Mouse (Mus musculus): Measurements from ENCODE around the gene Usp30. TPM values are rescaled to one million over a fixed set of nuclear protein-coding genes. Genes with fewer than 3 reads are reported as not detected.

The Usp30 gene
- polyA plus RNA-seq (2012; rRNA removed), result 6.8 and 8.5 TPM in 2 replicates

DNA sequence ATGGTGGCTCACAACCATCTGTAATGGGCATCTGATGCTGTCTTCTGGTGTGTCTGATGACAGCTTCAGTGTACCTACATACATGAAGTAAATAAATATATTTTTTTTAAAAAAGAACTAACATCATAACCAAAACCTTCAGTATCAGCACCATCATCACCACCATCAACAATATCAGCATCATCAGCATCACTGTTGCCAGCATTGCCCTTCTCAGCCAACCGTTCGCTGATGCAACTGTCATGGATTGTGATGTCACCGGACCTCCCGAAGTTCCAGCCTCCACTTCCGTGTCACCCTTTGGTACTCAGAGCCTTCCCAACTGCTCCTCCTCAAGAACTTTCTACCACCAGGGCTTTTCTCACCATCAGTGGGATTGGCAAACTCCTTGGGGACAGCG is at the start of gene Usp30:
Gene Usp30 (plus strand): TSS at position 301 of the 400 bp plus-strand sequence.

DNA sequence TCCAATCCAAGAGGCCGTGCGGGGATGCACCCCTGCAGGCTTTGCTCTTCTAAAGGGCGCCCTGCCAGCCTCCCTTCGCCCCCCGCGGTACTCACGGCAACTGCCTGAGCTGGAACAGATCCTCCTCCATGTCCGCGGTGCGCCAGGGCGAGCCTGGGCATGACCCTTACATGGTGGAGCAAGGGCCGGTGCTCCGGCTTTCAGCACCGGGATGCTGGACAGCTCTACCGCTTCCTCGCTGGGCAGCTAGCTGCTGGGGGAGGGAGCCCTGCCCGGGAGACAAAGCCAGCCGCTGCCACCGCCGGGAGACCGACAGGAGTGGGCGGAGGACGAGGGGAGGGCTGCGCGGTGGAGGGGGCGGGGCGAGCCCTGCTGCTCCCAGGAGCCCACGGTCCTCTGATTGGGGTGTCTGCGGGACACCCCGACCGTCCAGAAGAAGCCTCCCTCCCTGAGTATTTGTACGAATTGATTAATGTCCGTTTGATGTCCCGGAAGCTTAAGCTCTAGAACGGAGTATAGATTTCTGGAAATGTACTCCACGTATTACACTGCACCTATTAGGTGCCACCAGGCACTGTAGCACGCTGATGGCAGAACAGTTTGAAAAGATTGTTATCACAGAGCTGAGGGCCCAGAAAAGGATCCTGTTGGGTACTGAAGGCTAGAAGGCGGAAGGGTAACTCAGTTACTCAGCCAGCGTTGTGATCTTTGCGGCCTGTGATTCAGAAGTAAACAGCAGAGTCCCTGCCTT is 26.0 kb downstream of the Usp30 start, which contains the start of gene Svop:
Gene Svop (minus strand): TSS at position 514 of the 751 bp plus-strand sequence.

DNA sequence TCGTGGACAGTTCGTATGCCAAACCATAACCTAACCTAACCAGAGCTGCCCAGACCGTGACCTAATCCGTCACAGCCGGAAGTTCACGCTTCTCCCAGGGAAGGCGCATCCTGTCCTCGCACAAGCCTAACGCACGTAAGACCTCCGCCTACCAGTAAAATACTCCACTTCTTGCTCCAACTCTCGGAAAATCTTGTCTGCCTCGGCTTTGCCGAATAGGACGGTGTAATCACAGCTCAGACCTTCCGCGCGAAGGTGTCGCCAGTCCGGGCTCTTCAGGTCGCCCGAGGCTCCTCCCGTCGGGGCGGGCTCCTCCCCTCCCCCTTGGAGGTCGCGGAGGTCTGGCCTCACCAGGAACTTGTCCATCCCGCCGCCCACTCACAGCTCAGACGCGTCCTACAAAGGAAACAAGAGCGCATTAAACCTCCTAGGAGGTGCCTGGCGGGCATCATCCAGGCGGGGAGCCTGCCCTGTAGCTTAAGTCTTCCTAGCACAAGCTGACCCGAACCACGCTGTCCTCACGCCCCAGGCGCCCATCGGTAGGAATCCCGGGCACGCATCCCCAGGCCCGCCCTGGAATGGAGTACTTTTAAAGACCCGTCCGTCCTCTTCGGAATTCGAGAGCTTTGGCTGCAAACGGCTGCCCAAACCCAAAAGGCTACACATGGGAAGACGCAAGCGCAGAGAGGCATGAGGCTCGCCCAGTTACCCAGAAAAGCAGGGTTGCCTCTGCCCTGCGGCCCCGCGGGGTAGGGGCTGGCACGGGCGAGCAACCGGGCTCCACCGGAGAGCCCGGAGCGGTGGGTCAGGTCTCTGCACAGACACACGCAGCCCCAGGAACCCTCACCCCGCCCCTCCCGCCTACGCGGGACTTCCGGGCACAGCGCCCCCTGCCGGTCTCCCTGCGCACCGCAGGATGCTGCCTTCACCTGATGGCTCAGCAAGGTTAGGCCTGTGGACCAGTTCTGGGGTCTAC is 62.4 kb downstream of the Usp30 start, which contains the start of gene Alkbh2:
Gene Alkbh2 (minus strand): TSS at position 845 of the 976 bp plus-strand sequence.

DNA sequence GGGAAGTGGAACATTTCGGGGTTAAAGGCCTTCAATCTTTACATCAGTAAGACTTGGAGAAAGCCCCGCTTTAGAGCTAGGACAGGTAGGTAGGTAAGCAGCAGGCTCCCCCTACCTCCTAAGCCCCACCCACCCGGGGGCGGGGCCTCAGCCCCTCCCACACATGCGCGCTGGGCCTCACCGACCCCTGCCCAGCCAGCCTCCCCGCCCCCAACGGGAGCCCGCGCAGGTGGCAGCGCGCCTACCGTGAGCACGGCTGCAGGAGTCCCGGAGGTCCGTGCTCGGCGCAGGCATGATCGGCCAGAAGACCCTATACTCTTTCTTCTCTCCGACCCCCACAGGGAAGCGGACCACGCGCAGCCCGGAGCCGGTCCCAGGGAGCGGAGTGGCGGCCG is 64.9 kb downstream of the Usp30 start, which contains the start of gene Ung:
Gene Ung (plus strand): TSS at position 176 of the 395 bp plus-strand sequence.

DNA sequence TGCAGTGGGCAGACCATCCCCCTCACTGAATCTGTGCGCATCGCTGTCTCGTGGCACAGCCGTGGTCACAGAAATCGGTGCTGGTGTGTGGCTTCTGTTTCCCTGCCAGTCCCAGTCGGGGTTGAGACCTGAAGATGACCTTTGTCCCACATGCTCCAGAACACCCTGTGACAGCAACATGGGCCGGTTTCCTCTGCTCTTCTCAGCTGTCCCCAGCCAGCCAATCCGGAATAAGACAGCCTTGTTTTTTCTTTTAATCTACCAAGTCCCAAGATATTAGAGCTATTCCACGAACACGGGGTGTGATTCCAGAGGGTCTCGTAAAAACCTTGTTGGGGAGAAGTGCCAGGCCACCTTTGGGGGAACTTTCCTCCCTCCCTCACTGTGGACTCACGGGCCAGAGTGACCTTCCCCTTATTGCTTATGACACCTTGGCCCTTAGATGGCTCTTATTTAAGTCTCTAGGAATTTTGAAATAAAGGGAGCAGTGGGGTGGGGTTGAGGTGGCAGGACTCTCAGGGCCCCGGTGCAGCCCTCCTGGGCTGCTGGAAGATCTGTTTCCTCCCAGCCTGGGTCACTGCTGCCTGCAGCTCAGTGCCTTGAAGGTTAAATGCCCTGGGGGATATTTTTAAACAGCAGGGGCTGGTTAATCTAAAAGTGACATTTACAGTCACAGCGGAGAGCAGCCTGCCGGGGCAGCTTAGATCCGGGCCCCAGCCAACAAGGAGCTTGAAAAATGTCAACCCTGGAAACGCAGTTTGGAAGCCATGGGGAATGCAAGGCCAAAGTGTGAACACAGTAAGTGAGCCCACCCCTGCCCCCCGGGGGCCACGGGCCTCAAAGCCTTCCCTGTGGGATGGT is 81.0 kb downstream of the Usp30 start, which contains the start of gene Acacb:
Gene Acacb (plus strand): TSS at position 508 of the 861 bp plus-strand sequence.

Other genes starting within 250 kb of the Usp30 start
- 8.2 and 12.8 TPM in 2 replicates for gene Selplg, start 232.8 kb upstream of the Usp30 start, polyA plus RNA-seq (2012; rRNA removed)
- gene Coro1c, start 156.7 kb upstream of the Usp30 start, polyA plus RNA-seq (2012; rRNA removed), result 39.2 and 44.7 TPM in 2 replicates
- 4.1 and 4.8 TPM in 2 replicates for gene Ssh1, start 71.6 kb upstream of the Usp30 start, polyA plus RNA-seq (2012; rRNA removed)
- not detected in 2 replicates for gene Dao, start 61.8 kb upstream of the Usp30 start, polyA plus RNA-seq (2012; rRNA removed)
- gene Svop, start 26.1 kb downstream of the Usp30 start, polyA plus RNA-seq (2012; rRNA removed), result 0.25 and 0.28 TPM in 2 replicates
- 4.9 and 6.8 TPM in 2 replicates for gene Alkbh2, start 62.8 kb downstream of the Usp30 start, polyA plus RNA-seq (2012; rRNA removed)
- 3.5 and 5.4 TPM in 2 replicates for gene Ung, start 64.9 kb downstream of the Usp30 start, polyA plus RNA-seq (2012; rRNA removed)
- gene Acacb, start 81.1 kb downstream of the Usp30 start, polyA plus RNA-seq (2012; rRNA removed), result 23.1 and 25.0 TPM in 2 replicates
- gene Foxn4, start 208.3 kb downstream of the Usp30 start, polyA plus RNA-seq (2012; rRNA removed), result not detected in 2 replicates
- 0.14 and 1.1 TPM in 2 replicates for gene Myo1h, start 223.7 kb downstream of the Usp30 start, polyA plus RNA-seq (2012; rRNA removed)

Measured in stomach, adult 2 months (tissue).